Mouse (Mus musculus) hindbrain, embryonic 10.5 days (tissue): ENCODE measurements at regions not wholly inside any gene's neighbourhood (a gene's known extent, or its start where the extent isn't known, plus 50 kb on each side); places are given as distances from the start of the nearest gene placed in this dataset.

Experiments used
- DNase-seq: peaks from one replicate; pipeline ENCODE4 v3.0.0-alpha.2; 2017; ENCODE audit warnings: low spot score
- H3K27ac ChIP-seq: fragments of 300-500 bp; sonication (generic); 2 replicates; pipeline ENCODE4 v1.5.1; 2016; ENCODE audit warnings: mild to moderate bottlenecking, moderate library complexity
- H3K27me3 ChIP-seq: fragments of 300-500 bp; sonication (generic); 2 replicates; pipeline ENCODE4 v1.6.1; 2016; ENCODE audit warnings: mild to moderate bottlenecking; ENCODE audit not compliant: poor library complexity, insufficient read depth, severe bottlenecking
- H3K36me3 ChIP-seq: fragments of 300-500 bp; sonication (generic); 2 replicates; pipeline ENCODE4 v1.6.1; 2016; ENCODE audit warnings: mild to moderate bottlenecking, moderate library complexity
- H3K4me1 ChIP-seq: fragments of 300-500 bp; sonication (generic); replicated peaks from 2 replicates; pipeline ENCODE4 v1.6.1; 2016; ENCODE audit warnings: mild to moderate bottlenecking
- H3K4me3 ChIP-seq: fragments of 300-500 bp; sonication (generic); 2 replicates; pipeline ENCODE4 v1.5.1; 2016; ENCODE audit warnings: mild to moderate bottlenecking, moderate library complexity
- H3K9me3 ChIP-seq: fragments of 300-500 bp; sonication (generic); 2 replicates; pipeline ENCODE4 v1.6.1; 2016; ENCODE audit warnings: mild to moderate bottlenecking, moderate library complexity
- WGBS: fragments of 180-500 bp; shearing (Covaris S2); methylation state at CpG from one replicate; pipeline ENCODE4 v1.1.7; 2016; 5-methylcytosine and 5-hydroxymethylcytosine counted together

GRCm38 (mm10) chr5:91198620-91199019 is 59.2 kb downstream of the Areg start:
- Histone ChIP-seq H3K4me1 (no peaks in the 10 kb centered on the region), H3K36me3 (no peaks in the 10 kb centered on the region), H3K27ac (no peak overlapping the region), H3K27me3 (no peaks in the 10 kb centered on the region), H3K9me3 (no peaks in the 10 kb centered on the region), H3K4me3 (no peak overlapping the region)
- WGBS, result 64% methylated on average over 7 of the region's 7 CpGs
- peak; percentile 4 for DNase-seq

- no peaks in the 10 kb centered on the region for H3K9me3 ChIP-seq
- H3K4me1 ChIP-seq, result no peaks in the 10 kb centered on the region
- no peak for DNase-seq
- H3K4me3 ChIP-seq, result no peak overlapping the region
- WGBS, result 78% methylated on average over 5 of the region's 5 CpGs
- H3K27ac ChIP-seq, result no peak overlapping the region
- no peaks in the 10 kb centered on the region for H3K27me3 ChIP-seq
- H3K36me3 ChIP-seq, result no peaks in the 10 kb centered on the region
Measured at GRCm38 (mm10) chr5:91200448-91200847, 61.0 kb downstream of the Areg start.

- Histone ChIP-seq H3K9me3 (no peaks in the 10 kb centered on the region), H3K27ac (no peak overlapping the region), H3K36me3 (no peaks in the 10 kb centered on the region), H3K4me3 (no peak overlapping the region), H3K4me1 (no peaks in the 10 kb centered on the region), H3K27me3 (no peaks in the 10 kb centered on the region)
- DNase-seq, result no peak
- 90% methylated on average over 13 of the region's 13 CpGs for whole genome bisulfite sequencing
Measured at GRCm38 (mm10) chr5:91204225-91205005, 65.0 kb downstream of the Areg start.

DNA sequence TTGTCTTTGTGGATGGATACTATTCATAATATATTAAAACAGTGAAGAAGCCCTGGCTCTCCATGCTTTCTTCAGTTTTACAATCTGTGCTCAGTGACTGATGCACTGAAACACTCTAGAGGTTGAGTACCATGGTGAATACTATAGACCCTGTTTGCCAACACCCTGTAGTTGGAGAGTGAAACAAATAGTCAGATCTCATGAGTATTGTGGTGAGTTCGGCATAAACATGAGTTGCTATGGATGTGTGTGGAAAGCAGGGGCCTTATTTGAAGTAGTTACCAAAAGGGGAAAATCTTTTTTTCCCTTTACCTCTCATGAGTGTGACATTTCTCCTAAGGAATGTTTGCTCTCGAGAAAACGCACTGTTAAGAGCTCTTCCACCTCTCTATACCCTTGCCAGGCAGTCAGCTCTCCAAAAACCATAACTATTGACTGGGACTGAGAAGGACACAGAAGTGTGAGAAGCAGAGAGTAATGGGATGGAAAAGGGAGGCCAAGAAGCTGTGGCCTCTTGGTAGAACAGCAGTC is 66.0 kb downstream of the Areg start:
- Histone ChIP-seq H3K4me1 (no peaks in the 10 kb centered on the region), H3K4me3 (no peak overlapping the region), H3K9me3 (no peaks in the 10 kb centered on the region), H3K27ac (no peak overlapping the region), H3K36me3 (no peaks in the 10 kb centered on the region), H3K27me3 (no peaks in the 10 kb centered on the region)
- DNase-seq, result no peak
- 80% methylated on average over 3 of the region's 3 CpGs for WGBS

- H3K4me1 ChIP-seq, result no peaks in the 10 kb centered on the region
- H3K4me3 ChIP-seq, result no peak overlapping the region
- no peaks in the 10 kb centered on the region for H3K36me3 ChIP-seq
- H3K27me3 ChIP-seq, result no peaks in the 10 kb centered on the region
- no peaks in the 10 kb centered on the region for H3K9me3 ChIP-seq
- DNase-seq, result no peak
- WGBS, result 83% methylated on average over 9 of the region's 9 CpGs
- H3K27ac ChIP-seq, result no peak overlapping the region
Measured at GRCm38 (mm10) chr5:91206569-91207490, 67.4 kb downstream of the Areg start.

- Histone ChIP-seq H3K4me3 (no peak overlapping the region), H3K9me3 (no peaks in the 10 kb centered on the region), H3K4me1 (no peaks in the 10 kb centered on the region), H3K27ac (no peak overlapping the region), H3K27me3 (no peaks in the 10 kb centered on the region), H3K36me3 (no peaks in the 10 kb centered on the region)
- DNase-seq, result no peak
- 90% methylated on average over 4 of the region's 4 CpGs for WGBS
Measured at GRCm38 (mm10) chr5:91220174-91220573, 80.8 kb downstream of the Areg start.

GRCm38 (mm10) chr5:91241656-91242055 is 102.3 kb downstream of the Areg start:
- H3K36me3 ChIP-seq, result no peaks in the 10 kb centered on the region
- no peaks in the 10 kb centered on the region for H3K27me3 ChIP-seq
- 80% methylated on average over 4 of the region's 4 CpGs for WGBS
- H3K4me1 ChIP-seq, result no peaks in the 10 kb centered on the region
- H3K27ac ChIP-seq, result no peak overlapping the region
- H3K9me3 ChIP-seq, result no peaks in the 10 kb centered on the region
- DNase-seq, result no peak
- no peak overlapping the region for H3K4me3 ChIP-seq

- Histone ChIP-seq H3K27me3 (no peaks in the 10 kb centered on the region), H3K9me3 (no peaks in the 10 kb centered on the region), H3K36me3 (no peaks in the 10 kb centered on the region), H3K27ac (no peak overlapping the region), H3K4me1 (no peaks in the 10 kb centered on the region), H3K4me3 (no peak overlapping the region)
- WGBS, result 94% methylated on average over 5 of the region's 5 CpGs
- no peak for DNase-seq
Measured at GRCm38 (mm10) chr5:91247444-91247843, 108.0 kb downstream of the Areg start.

GRCm38 (mm10) chr5:91261895-91262294 is 122.5 kb downstream of the Areg start:
- H3K4me1 ChIP-seq, result no peaks in the 10 kb centered on the region
- no peak overlapping the region for H3K27ac ChIP-seq
- no peaks in the 10 kb centered on the region for H3K9me3 ChIP-seq
- no peaks in the 10 kb centered on the region for H3K36me3 ChIP-seq
- no peak for DNase-seq
- H3K4me3 ChIP-seq, result no peak overlapping the region
- H3K27me3 ChIP-seq, result no peaks in the 10 kb centered on the region

DNA sequence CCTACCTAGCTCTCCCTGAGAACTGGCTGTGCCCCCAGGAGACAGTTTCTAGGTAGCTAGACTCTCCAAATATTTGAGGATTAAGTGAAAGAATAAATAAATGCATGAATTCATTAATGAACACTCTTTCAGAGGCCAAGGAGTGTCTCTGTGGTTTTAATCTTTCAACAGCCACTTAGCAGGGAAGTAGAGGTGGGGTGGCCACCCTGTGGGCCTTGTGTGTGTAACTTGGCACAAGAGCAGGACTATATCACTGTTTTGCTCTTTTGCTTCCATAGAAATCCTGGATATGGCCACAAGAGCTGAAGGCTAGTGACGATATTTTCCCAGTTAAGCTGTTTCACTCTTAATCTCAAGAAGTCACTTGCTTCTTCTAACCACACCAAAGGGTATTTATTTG is 123.1 kb downstream of the Areg start:
- Histone ChIP-seq H3K36me3 (no peaks in the 10 kb centered on the region), H3K27me3 (no peaks in the 10 kb centered on the region), H3K27ac (no peak overlapping the region), H3K4me3 (no peak overlapping the region), H3K4me1 (no peaks in the 10 kb centered on the region), H3K9me3 (no peaks in the 10 kb centered on the region)
- DNase-seq, result no peak
- WGBS, result 88% methylated on average over 1 of the region's 1 CpGs

- H3K36me3 ChIP-seq, result no peaks in the 10 kb centered on the region
- no peak overlapping the region for H3K4me3 ChIP-seq
- H3K9me3 ChIP-seq, result no peaks in the 10 kb centered on the region
- H3K27ac ChIP-seq, result no peak overlapping the region
- H3K4me1 ChIP-seq, result no peaks in the 10 kb centered on the region
- H3K27me3 ChIP-seq, result no peaks in the 10 kb centered on the region
- DNase-seq, result no peak
- 83% methylated on average over 1 of the region's 1 CpGs for WGBS
Measured at GRCm38 (mm10) chr5:91270747-91271146, 131.3 kb downstream of the Areg start.

DNA sequence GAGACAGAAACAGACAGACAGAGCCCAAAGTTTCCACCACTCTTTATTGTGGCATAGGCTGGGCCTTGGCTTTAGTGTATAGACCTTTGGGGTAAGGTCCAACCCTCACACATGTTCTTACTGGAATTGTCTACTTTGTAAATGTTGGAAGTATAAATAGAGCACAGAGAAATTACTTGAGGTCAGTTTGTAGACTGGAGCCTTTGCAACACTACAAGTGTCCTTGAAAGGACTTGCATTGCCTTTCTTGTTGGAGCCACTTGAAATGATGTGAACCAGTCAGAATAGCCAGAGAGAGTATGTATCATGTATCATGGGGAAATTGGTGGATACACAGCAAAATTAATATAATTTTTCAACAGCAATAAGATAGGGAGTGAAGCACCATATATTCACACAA is 131.4 kb downstream of the Btc start:
- no peaks in the 10 kb centered on the region for H3K36me3 ChIP-seq
- no peaks in the 10 kb centered on the region for H3K9me3 ChIP-seq
- no peak for DNase-seq
- no peak overlapping the region for H3K27ac ChIP-seq
- H3K4me3 ChIP-seq, result no peak overlapping the region
- no peaks in the 10 kb centered on the region for H3K4me1 ChIP-seq
- no peaks in the 10 kb centered on the region for H3K27me3 ChIP-seq

DNA sequence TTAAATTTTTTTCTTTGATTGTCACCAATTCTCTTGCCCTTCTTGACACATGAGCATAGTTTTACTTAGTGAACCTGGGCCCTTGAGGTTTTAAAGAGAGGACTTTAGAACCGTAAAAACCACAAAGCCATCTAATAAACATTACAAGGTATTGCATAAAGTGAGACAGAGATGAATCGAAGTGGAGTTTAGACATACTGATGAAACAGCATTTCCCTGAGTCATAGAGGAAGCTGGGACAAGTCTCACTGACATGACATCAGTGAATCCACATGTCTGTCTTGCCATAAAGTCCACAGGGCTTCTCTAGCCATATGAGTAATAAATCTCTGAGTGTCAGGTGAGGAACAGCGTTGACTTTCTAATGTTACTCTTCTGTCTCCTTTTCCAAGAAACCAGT is 128.4 kb downstream of the Btc start:
- Histone ChIP-seq H3K4me1 (no peaks in the 10 kb centered on the region), H3K36me3 (no peaks in the 10 kb centered on the region), H3K27ac (no peak overlapping the region), H3K4me3 (no peak overlapping the region), H3K9me3 (no peaks in the 10 kb centered on the region), H3K27me3 (no peaks in the 10 kb centered on the region)
- 88% methylated on average over 3 of the region's 3 CpGs for WGBS
- no peak for DNase-seq
